Comparison of ENCODE assay signal across 8 mouse cellular contexts in the genomic region with DNA sequence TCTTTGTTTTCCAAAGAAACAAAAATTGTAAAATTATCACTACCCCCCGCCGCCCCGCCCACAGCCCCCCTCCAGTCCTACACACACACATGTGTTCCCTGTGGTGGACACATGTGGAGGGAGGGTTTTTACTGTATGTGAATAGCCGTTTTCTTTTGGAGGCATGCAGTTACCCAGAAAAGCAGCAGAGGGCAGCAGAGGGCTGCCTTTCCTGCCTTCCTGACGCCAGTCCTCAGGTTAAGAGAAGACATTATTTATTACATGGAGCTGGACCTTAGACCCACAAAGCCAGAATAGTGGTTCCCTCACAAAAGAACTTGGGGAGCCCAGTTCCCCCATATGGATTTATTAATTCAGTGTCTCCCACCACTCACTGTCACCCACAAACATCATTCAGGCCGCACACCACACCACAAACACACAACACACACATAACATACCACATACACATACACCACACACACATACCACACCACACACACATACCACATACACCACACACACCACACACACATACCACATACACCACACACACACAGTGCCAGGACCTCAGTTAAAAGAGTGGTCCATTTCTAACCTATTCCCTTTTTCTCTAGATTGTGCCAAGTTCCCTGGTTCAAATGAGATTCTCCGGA. TPM values are rescaled to one million over a fixed set of nuclear protein-coding genes. Genes with fewer than 3 reads are reported as not detected.
DNase-seq lines count a peak whose midpoint lies in the region; ATAC-seq and TF ChIP-seq lines count a peak whose summit lies in the region.

No protein-coding gene starts in this region.

- TF ChIP-seq EP300 in heart, adult 2 months (IDR thresholded peaks at IDR 0.05; ENCODE audit: insufficient read depth, low read depth, low read length), result peak; percentile 76; the same call in 1 of the 2 replicates

- H3K27ac ChIP-seq in embryonic facial prominence, embryonic 11.5 days (replicated peaks; ENCODE audit: low read depth, low read length), result no peak overlapping the region
- H3K27ac ChIP-seq in heart, adult 2 months, result no peak overlapping the region
- H3K27ac ChIP-seq in kidney, embryonic 14.5 days (ENCODE audit: low read depth, low read length), result no peak overlapping the region
- no peak overlapping the region for H3K27ac ChIP-seq in limb, embryonic 14.5 days (replicated peaks; ENCODE audit: low read depth, low read length)

- no peaks in the 10 kb centered on the region for H3K36me3 ChIP-seq in embryonic facial prominence, embryonic 11.5 days (replicated peaks; ENCODE audit: control insufficient read depth, insufficient read depth, low read depth, low read length)
- no peaks in the 10 kb centered on the region for H3K36me3 ChIP-seq in heart, adult 2 months (ENCODE audit: control insufficient read depth, insufficient read depth, low read length)
- no peaks in the 10 kb centered on the region for H3K36me3 ChIP-seq in kidney, embryonic 14.5 days (ENCODE audit: control insufficient read depth, insufficient read depth, low read length)
- H3K36me3 ChIP-seq in limb, embryonic 14.5 days (ENCODE audit: control insufficient read depth, insufficient read depth, low read length), result no peaks in the 10 kb centered on the region

- H3K4me3 ChIP-seq in embryonic facial prominence, embryonic 11.5 days (ENCODE audit: low read depth, low read length), result no peak overlapping the region
- no peak overlapping the region for H3K4me3 ChIP-seq in heart, adult 2 months
- H3K4me3 ChIP-seq in kidney, embryonic 14.5 days (ENCODE audit: low read length), result no peak overlapping the region
- H3K4me3 ChIP-seq in limb, embryonic 14.5 days (replicated peaks; ENCODE audit: low read length), result no peak overlapping the region

- no peaks in the 10 kb centered on the region for H3K9me3 ChIP-seq in embryonic facial prominence, embryonic 11.5 days (replicated peaks; ENCODE audit: control insufficient read depth, low read length)
- H3K9me3 ChIP-seq in kidney, embryonic 14.5 days (ENCODE audit: control insufficient read depth, low read length), result no peaks in the 10 kb centered on the region
- H3K9me3 ChIP-seq in limb, embryonic 14.5 days (ENCODE audit: control insufficient read depth, low read length), result no peaks in the 10 kb centered on the region

- ATAC-seq in embryonic facial prominence, embryonic 11.5 days (replicated peaks; ENCODE audit: insufficient number of reproducible peaks, low FRiP score, low TSS enrichment, low read depth), result peak; percentile 73
- peak; percentile 81 for ATAC-seq in kidney, embryonic 14.5 days (ENCODE audit: low FRiP score, low TSS enrichment)
- peak; percentile 65 for ATAC-seq in limb, embryonic 14.5 days (ENCODE audit: low FRiP score, low read depth)
- ATAC-seq in monocyte, adult 5-6 weeks (replicated peaks; ENCODE audit: insufficient number of reproducible peaks, low FRiP score, low TSS enrichment, poor library complexity, severe bottlenecking), result peak; percentile 87

- 23% methylated on average over 7 of the region's 7 CpGs for WGBS in embryonic facial prominence, embryonic 11.5 days
- WGBS in heart, adult 2 months, result 19% methylated on average over 7 of the region's 7 CpGs
- 26% methylated on average over 7 of the region's 7 CpGs for WGBS in kidney, embryonic 14.5 days
- WGBS in limb, embryonic 14.5 days, result 27% methylated on average over 7 of the region's 7 CpGs

- peak; percentile 74 for DNase-seq in A20 (ENCODE audit: low read depth, low spot score)
- peak; percentile 67 for DNase-seq in adrenal gland, postnatal 25 days
- peak; percentile 79 for DNase-seq in embryonic facial prominence, embryonic 11.5 days (ENCODE audit: low spot score)
- peak; percentile 68 to 80 for DNase-seq in heart, adult 2 months
- DNase-seq in limb, embryonic 14.5 days (ENCODE audit: low spot score), result peak; percentile 67
- peak; percentile 61 to 64 for DNase-seq in spleen, postnatal 36 days (ENCODE audit: low spot score in 2 of 2)

- H3K4me1 ChIP-seq in embryonic facial prominence, embryonic 11.5 days (ENCODE audit: control insufficient read depth, insufficient read depth, low read length), result no peaks in the 10 kb centered on the region
- peaks cover 2% of the 10 kb centered on the region for H3K4me1 ChIP-seq in heart, adult 2 months (ENCODE audit: control insufficient read depth, insufficient read depth, low read length)
- no peaks in the 10 kb centered on the region for H3K4me1 ChIP-seq in kidney, embryonic 14.5 days (ENCODE audit: control insufficient read depth, insufficient read depth, low read length)
- H3K4me1 ChIP-seq in limb, embryonic 14.5 days (ENCODE audit: control insufficient read depth, insufficient read depth, low read length), result no peaks in the 10 kb centered on the region

- peak; percentile 89; the same call in 1 of the 2 replicates for TF ChIP-seq CTCF in heart, adult 2 months (IDR thresholded peaks at IDR 0.05)

- no peaks in the 10 kb centered on the region for H3K79me2 ChIP-seq in heart, adult 2 months (replicated peaks; ENCODE audit: control insufficient read depth, insufficient read depth, low read length)

- H3K4me2 ChIP-seq in embryonic facial prominence, embryonic 11.5 days (ENCODE audit: low read depth, low read length), result no peak overlapping the region
- H3K4me2 ChIP-seq in kidney, embryonic 14.5 days (replicated peaks; ENCODE audit: low read depth, low read length), result no peak overlapping the region
- H3K4me2 ChIP-seq in limb, embryonic 14.5 days (replicated peaks; ENCODE audit: low read depth, low read length, severe bottlenecking), result no peak overlapping the region

- TF ChIP-seq POLR2A in heart, adult 2 months (IDR thresholded peaks at IDR 0.05; ENCODE audit: insufficient read depth, low read depth, low read length), result no peak
- TF ChIP-seq POLR2A in limb, embryonic 14.5 days (IDR thresholded peaks at IDR 0.05; ENCODE audit: borderline replicate concordance, extremely low read depth, insufficient read depth, insufficient read length), result no peak

- no peak overlapping the region for H3K9ac ChIP-seq in embryonic facial prominence, embryonic 11.5 days (replicated peaks; ENCODE audit: low read length)
- H3K9ac ChIP-seq in heart, adult 2 months (ENCODE audit: low read depth, low read length), result no peak overlapping the region
- no peak overlapping the region for H3K9ac ChIP-seq in kidney, embryonic 14.5 days (ENCODE audit: low read depth, low read length)
- no peak overlapping the region for H3K9ac ChIP-seq in limb, embryonic 14.5 days (ENCODE audit: low read depth, low read length, severe bottlenecking)

- intact Hi-C loops in heart, adult 2 months (cut with DNase I), result loop anchor here (1.0 to 5.0 kb wide), 3 partner anchors 171 to 249 kb away; no protein-coding TSS in a partner anchor

- no peaks in the 10 kb centered on the region for H3K27me3 ChIP-seq in embryonic facial prominence, embryonic 11.5 days (ENCODE audit: control insufficient read depth, insufficient read depth, low read length)
- H3K27me3 ChIP-seq in heart, adult 2 months (ENCODE audit: control insufficient read depth, insufficient read depth, low read length), result no peaks in the 10 kb centered on the region
- H3K27me3 ChIP-seq in kidney, embryonic 14.5 days (ENCODE audit: control insufficient read depth, insufficient read depth, low read length), result no peaks in the 10 kb centered on the region
- no peaks in the 10 kb centered on the region for H3K27me3 ChIP-seq in limb, embryonic 14.5 days (ENCODE audit: control insufficient read depth, insufficient read depth, low read length)

RNA-seq across cellular contexts. Expression of gene Efcab14, which starts 5.8 kb away (rescaled TPM):
- 79.3 and 85.8 TPM in 2 replicates for total RNA-seq in adrenal gland, postnatal 25 days (2021)
- polyA plus RNA-seq in embryonic facial prominence, embryonic 11.5 days (2014; fragmentation: Nextera tagmentation; extraction: Ambion mirVana), result 39.8 and 40.4 TPM in 2 replicates
- 10 to 100 TPM; 38.7 to 40.1 TPM for total RNA-seq in heart, adult 2 months (2021)
- 20.4 and 34.4 TPM in 2 replicates for polyA plus RNA-seq in heart, adult 2 months (2012; rRNA removed)
- 35.4 and 54.1 TPM in 2 replicates for polyA plus RNA-seq in kidney, embryonic 14.5 days (2014; fragmentation: Nextera tagmentation; extraction: Ambion mirVana)
- 24.8 and 26.3 TPM in 2 replicates for polyA plus RNA-seq in limb, embryonic 14.5 days (2012; rRNA removed)
- polyA plus RNA-seq in limb, embryonic 14.5 days (2014; fragmentation: Nextera tagmentation; extraction: Ambion mirVana), result 35.2 and 40.2 TPM in 2 replicates
- total RNA-seq in monocyte, adult 5-6 weeks (2017), result 23.1 to 39.7 TPM (median 23.5 TPM) in 3 replicates

RNA-seq across cellular contexts. Expression of gene Tex38, which starts 49.1 kb away (rescaled TPM):
- total RNA-seq in adrenal gland, postnatal 25 days (2021), result 2.2 and 3.7 TPM in 2 replicates
- polyA plus RNA-seq in embryonic facial prominence, embryonic 11.5 days (2014; fragmentation: Nextera tagmentation; extraction: Ambion mirVana), result 0.46 TPM in 1 of 2 replicates, not detected in the other
- under 1 TPM; 0.39 to 0.94 TPM for total RNA-seq in heart, adult 2 months (2021)
- 0.47 and 1.2 TPM in 2 replicates for polyA plus RNA-seq in heart, adult 2 months (2012; rRNA removed)
- 0.26 TPM in 1 of 2 replicates, not detected in the other for polyA plus RNA-seq in kidney, embryonic 14.5 days (2014; fragmentation: Nextera tagmentation; extraction: Ambion mirVana)
- 0.50 and 1.0 TPM in 2 replicates for polyA plus RNA-seq in limb, embryonic 14.5 days (2012; rRNA removed)
- 0.32 TPM in 1 of 2 replicates, not detected in the other for polyA plus RNA-seq in limb, embryonic 14.5 days (2014; fragmentation: Nextera tagmentation; extraction: Ambion mirVana)
- total RNA-seq in monocyte, adult 5-6 weeks (2017), result not detected in 3 replicates

RNA-seq across cellular contexts. Expression of gene Atpaf1, which starts 52.9 kb away (rescaled TPM):
- total RNA-seq in adrenal gland, postnatal 25 days (2021), result 42.4 and 59.4 TPM in 2 replicates
- polyA plus RNA-seq in embryonic facial prominence, embryonic 11.5 days (2014; fragmentation: Nextera tagmentation; extraction: Ambion mirVana), result 54.0 and 54.4 TPM in 2 replicates
- total RNA-seq in heart, adult 2 months (2021), result 10 to 100 TPM; 83.1 to 98.1 TPM
- 58.4 and 80.4 TPM in 2 replicates for polyA plus RNA-seq in heart, adult 2 months (2012; rRNA removed)
- polyA plus RNA-seq in kidney, embryonic 14.5 days (2014; fragmentation: Nextera tagmentation; extraction: Ambion mirVana), result 55.8 and 63.5 TPM in 2 replicates
- 29.9 and 35.5 TPM in 2 replicates for polyA plus RNA-seq in limb, embryonic 14.5 days (2012; rRNA removed)
- polyA plus RNA-seq in limb, embryonic 14.5 days (2014; fragmentation: Nextera tagmentation; extraction: Ambion mirVana), result 57.1 and 58.4 TPM in 2 replicates
- 3.2 to 9.0 TPM (median 7.3 TPM) in 3 replicates for total RNA-seq in monocyte, adult 5-6 weeks (2017)
